Mouse (Mus musculus) E14TG2a.4 (cell line): Measurements from ENCODE around the gene Arhgap23.

Source experiments
- CTCF ChIP-seq: conservative IDR thresholded peaks from 2 replicates; pipeline ENCODE4 v1.5.1; 2014; ENCODE audit warnings: low read length
- NANOG ChIP-seq: IDR thresholded peaks from 2 replicates; pipeline ENCODE4 v1.6.1; 2014; ENCODE audit warnings: borderline replicate concordance, low read length, mixed read lengths

DNA sequence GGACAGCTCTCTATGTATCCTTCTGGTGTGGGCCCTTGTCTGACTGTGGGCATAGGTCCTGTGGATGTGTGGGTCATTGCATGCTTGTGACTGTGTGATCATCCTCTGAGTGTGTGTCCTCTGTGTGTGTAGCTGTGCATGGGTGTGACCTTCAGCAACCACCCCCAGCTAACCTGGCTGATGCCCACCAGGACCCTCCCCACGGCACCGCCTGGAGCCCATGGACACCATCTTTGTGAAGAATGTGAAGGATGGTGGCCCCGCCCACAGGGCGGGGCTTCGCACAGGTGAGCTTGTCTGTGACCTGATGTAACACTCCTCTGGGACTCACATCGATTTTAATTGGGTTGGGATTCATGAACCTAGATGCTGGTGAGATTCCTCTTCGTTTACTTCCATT lies 32.6 kb downstream of the Arhgap23 start:
- no peak for TF ChIP-seq CTCF
- no peak for TF ChIP-seq NANOG
